Mouse (Mus musculus) lung, postnatal 0 days (tissue): Measurements from ENCODE around the gene Ppp6r2.

Experiments used
- CTCF ChIP-seq: IDR thresholded peaks from 2 replicates; pipeline ENCODE4 v1.5.1; 2016; ENCODE audit warnings: antibody characterized with exemption, mild to moderate bottlenecking
- EP300 ChIP-seq: IDR thresholded peaks from 2 replicates; pipeline ENCODE4 v1.6.1; 2016; ENCODE audit warnings: antibody characterized with exemption, mild to moderate bottlenecking, control low read depth

DNA sequence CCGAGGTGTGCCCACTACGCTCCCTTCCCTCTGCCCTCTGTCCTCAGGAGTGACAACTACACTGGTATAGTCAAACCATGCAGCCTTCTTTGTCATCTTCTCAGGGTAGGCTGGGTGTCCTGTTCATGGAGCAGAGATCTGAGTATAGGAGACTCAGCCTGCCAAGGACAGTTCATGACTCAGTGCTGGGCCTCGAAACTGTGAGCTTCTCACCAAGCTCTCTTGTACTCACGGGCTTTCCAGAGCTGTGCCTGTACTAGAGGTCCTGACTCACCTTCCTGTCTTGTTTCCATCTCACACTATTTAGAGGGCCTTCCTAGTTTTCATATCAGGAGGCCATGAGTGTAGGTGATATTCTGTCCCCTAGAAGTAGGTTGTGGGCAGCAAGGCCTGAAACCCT, 66.0 kb downstream of the Ppp6r2 start:
- TF ChIP-seq CTCF (no peak), EP300 (no peak)
